Mouse (Mus musculus) cortical plate, adult 2 months (tissue): ENCODE data around the gene Gm37240. TPM values are rescaled to one million over a fixed set of nuclear protein-coding genes. Genes with fewer than 3 reads are reported as not detected.

Experiments used
- H3K27ac ChIP-seq: fragments of 200-500 bp; 2 replicates; pipeline ENCODE4 v1.5.1; 2012; ENCODE audit warnings: low read length, control low read depth, inconsistent platforms; ENCODE audit not compliant: insufficient read depth
- H3K4me1 ChIP-seq: fragments of 200-500 bp; 2 replicates; pipeline ENCODE4 v1.6.1; 2011; ENCODE audit warnings: low read length; ENCODE audit not compliant: control insufficient read depth, insufficient read depth
- H3K4me3 ChIP-seq: fragments of 200-500 bp; 2 replicates; pipeline ENCODE4 v1.5.1; 2011; ENCODE audit warnings: mild to moderate bottlenecking, low read length, control low read depth; ENCODE audit not compliant: insufficient read depth
- CTCF ChIP-seq: fragments of 200-500 bp; IDR thresholded peaks from 2 replicates; pipeline ENCODE4 v1.5.1; 2011; ENCODE audit warnings: mild to moderate bottlenecking, control low read depth, low read length; ENCODE audit not compliant: insufficient read depth; ENCODE audit errors: extremely low read depth
- POLR2A ChIP-seq: fragments of 200-500 bp; IDR thresholded peaks from 2 replicates; pipeline ENCODE4 v1.6.1; 2011; ENCODE audit warnings: mild to moderate bottlenecking, low read length, control low read depth; ENCODE audit not compliant: insufficient read depth; ENCODE audit errors: extremely low read depth
- polyA plus RNA-seq: library from polyadenylated mRNA; depleted of rRNA; stranded (reverse); fragments of >200 nt; gene quantifications from 2 replicates; pipeline ENCODE4 v1.2.3, GENCODE M21; 2012

The Gm37240 gene
- polyA plus RNA-seq, 1 experiment = 0.81 TPM

- Histone ChIP-seq H3K27ac (no peak overlapping the region), H3K4me3 (no peak overlapping the region), H3K4me1 (no peaks in the 10 kb centered on the region)
- TF ChIP-seq CTCF = no peak
- no peak for TF ChIP-seq POLR2A
Observed at GRCm38 (mm10) chr3:85703141-85703882, 184.0 kb downstream of the Gm37240 start.

GRCm38 (mm10) chr3:85698496-85698895 is 188.8 kb downstream of the Gm37240 start:
- TF ChIP-seq CTCF (no peak), POLR2A (no peak)
- Histone ChIP-seq H3K4me3 (no peak overlapping the region), H3K27ac (no peak overlapping the region), H3K4me1 (no peaks in the 10 kb centered on the region)

DNA sequence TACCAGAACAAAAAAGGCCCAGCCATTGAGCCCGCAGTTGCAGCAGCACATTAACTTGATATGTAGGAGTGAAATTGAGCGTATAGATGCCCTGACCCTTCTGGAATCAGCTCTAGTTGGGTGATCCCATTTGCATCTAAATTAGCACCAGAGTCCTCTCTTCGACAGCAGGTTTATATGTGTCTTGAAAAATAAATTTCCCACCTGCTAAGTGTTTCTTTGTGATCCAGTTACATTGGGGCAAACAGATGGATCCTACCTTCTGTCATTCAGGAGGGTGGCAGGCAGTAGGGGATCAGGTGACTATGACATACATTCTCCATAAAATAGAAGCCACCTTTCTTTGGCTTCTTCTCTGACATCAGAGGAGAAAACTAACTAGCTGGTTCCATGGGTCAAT is 192.3 kb downstream of the Gm37240 start:
- no peak overlapping the region for H3K27ac ChIP-seq
- no peak for TF ChIP-seq CTCF
- TF ChIP-seq POLR2A = no peak
- H3K4me1 ChIP-seq = no peaks in the 10 kb centered on the region
- H3K4me3 ChIP-seq = no peak overlapping the region

DNA sequence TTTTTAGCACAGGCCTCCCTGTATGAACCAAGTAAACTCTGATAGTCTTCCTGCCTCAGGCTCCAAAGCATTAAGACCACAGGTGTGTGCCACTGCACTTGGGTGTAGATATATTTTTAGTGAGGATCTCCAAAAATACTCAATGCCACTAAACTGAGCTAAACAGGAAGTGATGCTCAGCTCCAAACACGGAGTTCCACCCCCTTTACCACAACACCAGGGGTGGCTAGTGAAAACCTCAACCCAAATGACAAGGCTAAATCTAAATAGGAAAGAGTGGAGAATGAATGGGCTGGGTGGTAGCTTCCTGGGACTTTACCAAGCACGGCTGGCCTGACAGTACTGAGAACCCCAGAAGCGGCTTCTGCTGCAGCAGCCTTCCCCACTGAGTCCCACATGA is 194.3 kb downstream of the Gm37240 start:
- no peaks in the 10 kb centered on the region for H3K4me1 ChIP-seq
- TF ChIP-seq CTCF = no peak
- no peak for TF ChIP-seq POLR2A
- no peak overlapping the region for H3K4me3 ChIP-seq

DNA sequence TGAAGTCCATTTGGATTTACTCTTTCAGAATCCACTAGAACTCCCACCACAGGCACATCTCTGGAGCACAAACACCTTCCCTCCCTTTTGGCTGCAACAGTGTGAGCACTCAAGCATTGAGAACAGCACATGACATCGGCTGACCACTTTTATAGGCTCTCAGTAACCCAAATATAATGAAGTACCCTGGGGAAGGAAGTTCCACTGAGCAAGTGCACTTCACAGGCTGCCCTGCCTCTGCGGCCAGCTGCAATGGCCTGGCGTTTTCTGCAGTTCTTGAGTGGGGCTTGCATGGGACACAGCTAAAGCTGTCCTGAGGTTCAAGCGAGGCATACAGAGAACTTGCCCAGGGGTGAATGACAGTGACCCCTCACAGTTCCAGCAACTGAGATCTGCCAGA is 196.2 kb downstream of the Gm37240 start:
- Histone ChIP-seq H3K4me1 (no peaks in the 10 kb centered on the region), H3K27ac (no peak overlapping the region), H3K4me3 (no peak overlapping the region)
- TF ChIP-seq POLR2A (no peak), CTCF (no peak)

More for the DNA sequence above, 194.3 kb downstream of the Gm37240 start:
- H3K27ac ChIP-seq = no peak overlapping the region

DNA sequence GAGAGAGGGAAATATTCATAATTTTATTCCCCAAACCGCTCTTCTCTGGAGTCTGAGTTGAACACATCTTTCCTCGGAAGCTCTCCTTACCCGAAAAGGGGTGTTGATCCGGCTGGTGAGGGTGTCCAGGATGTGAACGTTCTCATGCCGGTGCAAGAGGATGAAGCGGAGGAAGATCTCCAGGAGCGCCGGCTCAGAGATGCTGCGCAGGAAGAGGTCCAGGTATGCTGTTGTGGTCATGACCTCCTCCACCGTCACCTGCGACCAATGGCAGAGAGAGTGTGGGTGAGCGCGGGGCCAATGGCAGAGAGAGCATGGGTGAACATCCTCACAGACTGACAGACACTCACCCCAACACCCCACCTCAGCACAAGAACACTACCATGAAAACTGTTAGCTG is 199.0 kb downstream of the Gm37240 start:
- Histone ChIP-seq H3K4me1 (peaks cover 1% of the 10 kb centered on the region; the same call in 1 of the 2 replicates), H3K27ac (no peak overlapping the region), H3K4me3 (no peak overlapping the region)
- TF ChIP-seq POLR2A (no peak), CTCF (no peak)

DNA sequence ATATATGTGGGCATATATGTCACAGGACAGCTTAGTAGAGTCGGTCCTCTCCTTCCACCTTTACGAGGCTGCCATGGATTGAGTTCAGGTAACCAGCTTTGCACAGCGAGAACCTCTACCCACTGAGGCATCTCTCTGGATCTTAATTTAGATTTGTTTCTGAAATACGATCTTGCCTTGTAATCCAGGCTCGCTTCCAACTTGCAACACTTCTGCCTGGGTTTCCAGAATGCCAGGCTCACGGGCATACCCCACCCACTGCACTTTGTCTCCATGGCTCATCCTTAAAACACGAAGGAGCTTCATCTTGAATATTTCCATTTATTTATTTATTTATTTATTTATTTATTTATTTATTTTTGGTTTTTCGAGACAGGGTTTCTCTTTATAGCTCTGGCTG is 202.0 kb downstream of the Gm37240 start:
- Histone ChIP-seq H3K4me1 (peaks cover 5% of the 10 kb centered on the region; the same call in 1 of the 2 replicates), H3K4me3 (no peak overlapping the region), H3K27ac (no peak overlapping the region)
- TF ChIP-seq POLR2A (no peak), CTCF (no peak)

DNA sequence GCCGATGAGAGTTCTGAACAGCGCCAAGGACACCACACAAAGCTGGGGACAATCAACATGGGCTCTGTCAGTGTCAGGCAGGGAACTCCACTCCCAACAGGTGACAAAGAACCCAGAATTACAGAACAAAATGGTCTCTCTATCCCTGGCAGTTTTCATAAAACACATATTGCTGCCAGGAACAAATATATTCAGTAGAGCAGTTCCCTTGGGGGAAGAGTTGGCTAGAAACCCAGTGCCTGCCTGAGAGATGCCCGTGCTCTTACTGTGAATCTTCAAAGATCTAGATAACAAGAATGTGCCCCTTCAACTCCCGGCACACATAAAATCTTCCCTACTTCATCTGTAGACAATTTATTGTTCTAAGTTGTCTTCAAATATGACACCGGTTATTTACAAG is 203.7 kb downstream of the Gm37240 start:
- TF ChIP-seq CTCF (no peak), POLR2A (no peak)
- no peak overlapping the region for H3K27ac ChIP-seq
- peaks cover 5% of the 10 kb centered on the region; the same call in 1 of the 2 replicates for H3K4me1 ChIP-seq
- peak overlapping the region; percentile 10; the same call in 1 of the 2 replicates for H3K4me3 ChIP-seq

- Histone ChIP-seq H3K4me1 (peaks cover 10% of the 10 kb centered on the region), H3K4me3 (no peak overlapping the region), H3K27ac (no peak overlapping the region)
- TF ChIP-seq CTCF = no peak
- TF ChIP-seq POLR2A = no peak
Observed at GRCm38 (mm10) chr3:85681136-85681535, 206.2 kb downstream of the Gm37240 start.

DNA sequence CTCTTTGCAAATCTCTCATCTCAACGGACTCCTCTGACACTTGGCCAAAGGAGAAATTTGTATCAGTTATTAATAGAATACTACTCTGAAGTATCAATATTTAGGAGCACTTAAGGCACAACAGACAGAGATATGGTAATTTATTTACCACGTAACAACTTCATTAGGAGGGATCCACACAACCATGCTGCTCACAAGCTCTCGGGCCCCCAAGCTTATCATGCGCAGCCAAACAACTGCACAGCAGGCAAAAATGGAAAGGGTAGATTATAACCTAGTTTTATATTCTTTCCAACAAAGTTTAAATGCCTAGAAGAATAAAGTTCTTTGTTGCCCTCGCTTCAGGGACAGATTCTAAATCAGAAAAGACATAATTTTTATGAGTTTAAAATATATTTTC is 207.4 kb downstream of the Gm37240 start:
- Histone ChIP-seq H3K4me1 (peaks cover 10% of the 10 kb centered on the region), H3K4me3 (no peak overlapping the region), H3K27ac (no peak overlapping the region)
- TF ChIP-seq POLR2A (no peak), CTCF (no peak)

DNA sequence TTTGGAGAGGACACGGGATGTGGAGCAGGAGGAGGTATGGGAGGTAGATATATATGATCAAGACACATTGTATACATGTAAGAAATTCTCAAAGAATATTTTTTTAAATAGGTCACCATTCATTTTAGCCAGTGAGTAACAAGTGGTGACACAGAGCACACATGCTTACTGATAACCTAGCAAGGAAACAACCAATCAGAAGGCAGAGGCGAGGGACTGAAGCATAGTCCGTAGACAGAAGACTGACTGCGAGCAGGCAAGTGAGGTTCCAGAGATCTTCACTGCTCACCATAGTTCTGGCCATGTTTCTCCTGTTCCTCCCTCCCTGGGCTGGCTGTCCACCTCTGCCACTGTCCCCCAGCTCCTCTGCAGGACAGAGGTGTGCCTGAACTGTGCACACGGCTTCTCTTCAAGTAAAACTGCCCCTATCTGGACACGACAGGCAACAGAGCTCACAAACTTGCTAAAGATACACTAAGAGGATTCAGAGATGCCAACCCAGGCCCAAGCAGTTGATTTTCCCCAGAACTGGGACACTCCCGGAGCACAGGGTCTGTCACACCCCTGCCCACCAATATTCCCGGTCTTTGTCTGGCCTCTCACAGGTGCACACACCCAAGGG is 207.9 kb downstream of the Gm37240 start:
- Histone ChIP-seq H3K4me3 (no peak overlapping the region), H3K4me1 (peaks cover 10% of the 10 kb centered on the region), H3K27ac (no peak overlapping the region)
- no peak for TF ChIP-seq POLR2A
- no peak for TF ChIP-seq CTCF
